Mouse (Mus musculus): ENCODE results near the gene Gpr157.

Gene Gpr157

DNA sequence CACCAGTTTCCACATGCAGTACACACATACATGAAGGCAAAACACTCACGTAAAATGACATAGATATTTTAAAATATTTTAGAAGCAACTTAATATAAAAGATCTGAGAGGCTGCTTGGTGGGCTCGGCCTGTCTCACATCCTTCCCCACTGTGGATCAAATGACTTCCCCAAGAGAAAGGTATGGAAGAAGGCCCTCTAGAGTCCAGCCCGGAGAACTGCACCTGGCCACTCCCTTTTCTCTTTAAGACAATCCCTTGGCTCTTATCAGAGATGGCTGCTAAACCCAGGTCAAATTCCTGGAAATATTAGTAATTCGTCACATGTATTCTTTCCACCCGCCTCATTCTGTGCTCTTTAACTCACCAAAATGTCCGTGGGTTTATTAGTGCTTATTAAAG, 31.0 kb downstream of the Gpr157 start:
- no peak for TF ChIP-seq GATA4 (IDR thresholded peaks at IDR 0.05; ENCODE audit: insufficient replicate concordance, low read length)

DNA sequence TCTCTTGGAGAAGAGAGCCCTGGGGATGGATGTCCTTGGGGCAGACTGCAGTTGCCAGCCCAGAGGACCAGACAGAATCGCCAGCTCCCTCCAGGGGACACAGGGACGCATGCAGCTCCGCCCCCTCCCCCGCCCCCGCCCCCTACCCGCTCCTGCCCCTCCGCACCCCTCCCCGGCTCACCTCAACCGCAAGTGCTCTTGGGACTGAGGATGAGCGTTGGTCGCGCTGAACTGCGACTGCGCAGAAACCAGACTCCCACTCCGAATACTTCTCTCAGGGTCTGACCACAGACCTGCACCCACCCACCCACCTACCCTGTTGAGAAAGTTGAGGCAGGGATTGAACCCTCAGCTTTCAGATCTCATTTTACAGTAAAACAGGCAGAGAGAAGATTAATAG, 31.9 kb downstream of the Gpr157 start, which contains the start of gene Slc2a5:
Slc2a5 (plus strand) TSS at position 229 of the 400 bp plus-strand sequence.
- no peak for TF ChIP-seq GATA4 (IDR thresholded peaks at IDR 0.05; ENCODE audit: insufficient replicate concordance, low read length)

DNA sequence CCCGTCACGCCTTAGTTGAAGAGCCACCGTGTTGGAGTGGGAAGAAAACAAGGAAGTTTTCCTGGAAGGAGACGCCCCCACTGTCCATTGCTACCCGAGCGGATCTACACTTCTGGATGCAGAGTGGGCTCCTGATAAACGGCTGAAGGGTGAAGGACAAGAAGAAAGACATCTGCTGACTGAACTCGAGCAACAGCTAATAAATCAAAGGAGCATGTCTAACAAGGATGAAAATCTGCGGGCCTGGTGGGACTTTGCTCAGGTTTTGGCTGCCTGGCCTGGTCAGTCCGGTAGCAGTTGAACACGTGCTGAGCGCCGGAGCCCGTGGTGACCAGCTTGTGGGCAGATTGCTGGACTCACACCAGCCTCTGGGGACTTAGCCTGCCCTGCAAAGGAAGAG, 32.5 kb downstream of the Gpr157 start:
- no peak for TF ChIP-seq GATA4 (IDR thresholded peaks at IDR 0.05; ENCODE audit: insufficient replicate concordance, low read length)

DNA sequence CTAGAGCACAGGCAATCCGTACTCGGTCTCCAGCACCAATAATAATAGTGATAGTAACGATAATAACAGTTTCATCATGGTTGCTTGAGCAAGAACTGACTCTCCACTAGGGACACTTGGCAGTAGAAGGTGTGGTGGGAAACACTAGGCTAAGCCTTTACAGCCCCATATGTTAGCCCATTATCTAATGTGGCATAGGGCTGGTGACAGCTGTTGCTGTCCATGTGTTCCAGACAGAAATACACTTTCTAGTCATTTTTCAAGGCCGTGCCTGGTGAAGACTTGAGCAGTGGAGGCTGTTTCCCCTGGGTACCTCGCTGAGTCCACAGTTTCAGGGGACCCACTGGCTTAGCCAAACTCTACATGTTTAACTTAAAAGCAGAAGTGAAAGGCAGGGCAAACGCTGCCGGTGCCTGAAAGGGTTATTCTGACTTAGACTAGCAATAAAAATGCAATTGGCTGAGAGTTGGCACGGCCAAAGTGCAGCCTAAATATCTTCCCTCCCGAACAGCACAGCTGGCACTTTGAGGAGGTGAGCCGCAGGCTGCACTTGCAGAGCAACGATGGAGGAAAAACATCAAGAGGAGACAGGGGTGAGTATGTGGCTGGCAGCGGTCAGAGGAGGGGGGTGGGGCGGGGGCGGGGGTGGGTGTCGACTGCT, 33.1 kb downstream of the Gpr157 start:
- TF ChIP-seq GATA4 (IDR thresholded peaks at IDR 0.05; ENCODE audit: insufficient replicate concordance, low read length), result no peak

DNA sequence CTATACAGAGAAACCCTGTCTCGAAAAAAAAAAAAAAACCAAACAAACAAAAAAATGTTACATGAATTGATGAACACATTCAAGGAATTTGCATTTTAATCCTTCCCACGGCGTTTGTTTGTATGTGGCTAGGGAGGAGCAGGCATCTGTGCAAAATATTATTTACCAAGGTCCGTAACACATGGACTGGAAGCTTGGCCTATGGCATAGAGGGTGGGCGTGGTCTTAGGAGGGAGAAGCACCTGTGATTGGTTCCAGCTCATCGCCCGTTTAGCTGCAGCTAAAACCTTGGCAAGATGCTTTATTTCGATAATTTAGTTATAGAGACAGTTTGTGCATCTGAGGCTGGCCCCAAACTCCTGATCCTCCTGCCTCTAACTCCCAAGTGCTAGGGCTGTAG, 34.3 kb downstream of the Gpr157 start:
- TF ChIP-seq GATA4 (IDR thresholded peaks at IDR 0.05; ENCODE audit: insufficient replicate concordance, low read length), result no peak

DNA sequence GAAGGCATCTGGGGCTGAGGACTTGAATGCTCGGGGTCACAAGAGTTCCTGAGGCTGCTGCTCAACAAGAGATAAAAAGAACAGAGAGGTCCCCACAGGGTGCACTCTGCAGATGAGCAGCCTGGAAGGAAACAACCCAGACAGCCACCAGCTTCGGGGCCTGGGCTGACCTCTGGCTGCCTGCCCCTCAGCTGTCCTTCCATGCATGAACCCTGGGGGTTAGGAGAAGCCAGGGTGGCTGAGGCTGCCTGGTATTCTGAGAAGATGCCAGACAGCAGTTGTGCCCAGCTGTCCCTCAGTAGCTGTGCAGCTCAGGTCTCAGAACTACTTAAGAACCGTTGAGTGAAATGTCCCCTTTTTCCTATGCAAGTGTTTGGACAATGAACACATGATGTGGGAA, 35.3 kb downstream of the Gpr157 start:
- no peak for TF ChIP-seq GATA4 (IDR thresholded peaks at IDR 0.05; ENCODE audit: insufficient replicate concordance, low read length)

DNA sequence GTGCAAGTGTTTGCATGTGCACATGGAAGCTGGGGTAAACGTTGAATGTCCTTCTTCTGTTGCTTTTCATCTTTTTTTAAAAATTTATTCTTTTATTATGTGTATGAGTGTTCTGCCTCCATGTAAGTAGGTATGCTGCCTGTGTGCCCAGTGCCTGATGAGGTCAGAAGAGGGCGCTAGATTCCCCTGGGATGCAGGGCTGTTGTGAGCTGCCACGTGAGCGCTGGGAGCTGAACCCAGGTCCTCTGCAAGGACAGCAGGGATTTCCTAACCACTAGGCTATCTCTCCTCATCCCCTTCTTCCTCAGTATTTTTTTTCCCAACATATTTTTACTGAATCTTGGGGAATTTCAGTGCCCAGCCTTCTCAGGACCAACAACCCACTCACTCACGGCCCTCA, 39.2 kb downstream of the Gpr157 start:
- TF ChIP-seq GATA4 (IDR thresholded peaks at IDR 0.05; ENCODE audit: insufficient replicate concordance, low read length), result no peak

DNA sequence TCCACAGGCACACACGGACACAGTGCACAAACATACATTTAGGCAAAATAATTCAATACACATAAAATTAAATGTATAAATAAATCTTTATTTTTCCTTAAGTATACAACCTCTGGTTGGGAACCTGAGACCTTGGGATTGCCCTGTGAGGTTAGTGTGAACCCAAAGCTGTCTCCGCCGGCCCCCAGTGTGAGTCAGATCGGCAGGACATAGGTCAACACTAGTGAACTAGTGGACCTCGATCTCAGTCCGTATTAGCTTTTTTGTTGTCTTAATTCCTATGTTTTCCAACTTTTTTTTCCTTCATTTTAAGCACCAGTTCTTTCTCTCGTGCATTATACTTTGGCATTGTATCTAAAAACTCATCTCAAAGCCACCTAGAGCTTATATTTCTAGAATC, 40.7 kb downstream of the Gpr157 start:
- no peak for TF ChIP-seq GATA4 (IDR thresholded peaks at IDR 0.05; ENCODE audit: insufficient replicate concordance, low read length)

DNA sequence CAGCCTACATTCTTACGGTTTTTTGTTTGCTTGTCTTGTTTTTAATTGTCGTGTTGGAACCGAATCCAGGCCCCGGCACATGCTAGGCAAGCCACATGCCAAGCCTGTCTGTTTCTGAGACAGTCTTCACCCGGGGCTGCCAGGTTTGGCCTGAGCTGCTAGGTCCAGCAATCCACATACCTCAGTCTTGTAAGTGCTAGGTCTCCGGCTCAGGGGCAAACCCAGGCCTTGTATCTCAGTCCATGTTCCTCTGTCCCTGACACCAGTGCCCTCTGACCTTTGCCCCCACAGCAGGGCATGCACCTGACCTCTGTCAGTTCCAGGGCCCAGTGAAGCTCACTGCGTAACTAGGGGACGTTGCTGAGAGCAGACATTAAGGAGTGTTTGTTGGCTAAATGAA, 41.4 kb downstream of the Gpr157 start:
- peak; percentile 33; the same call in 1 of the 2 replicates for TF ChIP-seq GATA4 (IDR thresholded peaks at IDR 0.05; ENCODE audit: insufficient replicate concordance, low read length)

DNA sequence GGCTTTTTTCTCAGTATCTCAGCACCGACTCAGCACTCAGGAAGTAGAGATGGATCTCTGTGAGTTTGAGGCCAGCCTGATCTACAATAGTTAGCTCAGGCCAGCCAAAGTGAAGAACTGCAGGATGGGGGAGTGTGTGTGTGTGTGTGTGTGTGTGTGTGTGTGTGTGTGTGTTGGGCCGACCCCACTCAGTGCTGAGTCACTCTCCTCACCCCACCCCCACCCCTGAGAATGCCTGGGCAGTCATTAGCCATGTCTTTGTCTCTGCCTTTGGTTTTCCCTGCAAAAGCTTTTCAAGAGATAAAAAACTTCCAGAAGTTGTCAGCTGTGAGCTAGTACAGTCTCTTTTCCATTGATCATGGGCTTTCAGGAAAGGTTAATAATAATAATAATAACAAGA, 43.5 kb downstream of the Gpr157 start:
- TF ChIP-seq GATA4 (IDR thresholded peaks at IDR 0.05; ENCODE audit: insufficient replicate concordance, low read length), result no peak

DNA sequence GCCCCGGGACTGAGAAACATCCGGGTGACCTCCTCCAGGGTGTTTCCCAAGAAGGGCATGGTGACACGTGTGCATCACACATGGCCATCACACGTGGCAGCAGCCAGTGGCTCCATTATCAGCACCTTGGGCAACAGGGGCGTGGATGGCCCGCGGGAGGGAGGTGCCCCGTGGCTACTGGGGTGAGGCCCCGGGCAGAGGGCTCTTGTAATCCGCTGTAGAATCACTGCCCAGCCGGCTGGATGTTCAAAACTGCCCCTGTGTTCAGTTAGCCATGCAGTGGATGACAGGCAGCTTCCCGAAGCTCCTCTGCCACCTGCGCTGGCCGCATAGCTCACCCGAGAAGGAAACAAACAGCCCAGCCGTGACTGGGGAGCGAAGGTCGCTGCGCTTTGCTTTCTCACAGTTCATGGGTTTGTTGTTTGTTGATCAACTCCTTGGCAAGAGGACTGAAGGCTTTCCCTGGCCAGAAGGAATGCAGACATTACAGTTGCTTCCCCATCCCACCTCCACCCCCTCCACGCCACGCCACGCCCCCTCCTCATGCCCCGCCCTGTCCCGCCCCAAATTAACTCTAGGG, 45.6 kb downstream of the Gpr157 start:
- peak; percentile 85; the same call in 1 of the 2 replicates for TF ChIP-seq GATA4 (IDR thresholded peaks at IDR 0.05; ENCODE audit: insufficient replicate concordance, low read length)

DNA sequence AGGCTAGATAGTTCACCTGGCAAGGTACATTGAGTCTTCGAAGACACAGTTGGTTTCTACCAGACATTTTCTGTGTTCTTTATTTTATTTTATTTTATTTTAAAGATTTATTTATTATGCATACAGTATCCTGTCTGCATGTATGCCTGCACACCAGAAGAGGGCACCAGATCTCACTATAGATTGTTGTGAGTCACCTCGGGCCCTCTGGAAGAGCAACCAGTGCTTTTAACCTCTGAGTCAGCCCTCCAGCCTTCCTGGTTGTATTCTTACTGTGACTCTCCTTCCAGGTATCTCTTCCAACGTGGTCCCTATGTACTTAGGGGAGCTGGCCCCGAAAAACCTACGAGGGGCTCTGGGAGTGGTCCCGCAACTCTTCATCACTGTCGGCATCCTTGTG, 48.1 kb downstream of the Gpr157 start:
- TF ChIP-seq GATA4 (IDR thresholded peaks at IDR 0.05; ENCODE audit: insufficient replicate concordance, low read length), result no peak

DNA sequence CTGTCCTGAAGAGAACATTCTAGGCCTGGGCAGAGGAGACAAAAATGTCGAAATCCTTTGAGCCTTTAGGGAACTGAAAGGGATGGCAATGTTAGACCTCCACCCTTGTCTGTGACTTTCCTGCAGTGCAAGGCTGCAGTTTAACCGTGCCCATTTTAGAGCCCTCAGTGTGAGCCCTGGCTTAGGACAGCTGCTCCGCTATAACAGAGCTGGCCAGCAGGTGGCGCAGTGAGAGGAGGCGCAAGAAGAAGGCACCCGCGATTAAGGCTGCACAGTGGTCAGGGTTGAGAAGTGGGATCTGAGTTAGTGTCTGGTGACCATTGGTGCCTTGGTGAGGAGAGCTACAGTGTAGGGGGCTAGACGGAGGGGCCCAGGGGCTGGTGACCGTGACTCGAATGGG, 49.5 kb downstream of the Gpr157 start:
- no peak for TF ChIP-seq GATA4 (IDR thresholded peaks at IDR 0.05; ENCODE audit: insufficient replicate concordance, low read length)

DNA sequence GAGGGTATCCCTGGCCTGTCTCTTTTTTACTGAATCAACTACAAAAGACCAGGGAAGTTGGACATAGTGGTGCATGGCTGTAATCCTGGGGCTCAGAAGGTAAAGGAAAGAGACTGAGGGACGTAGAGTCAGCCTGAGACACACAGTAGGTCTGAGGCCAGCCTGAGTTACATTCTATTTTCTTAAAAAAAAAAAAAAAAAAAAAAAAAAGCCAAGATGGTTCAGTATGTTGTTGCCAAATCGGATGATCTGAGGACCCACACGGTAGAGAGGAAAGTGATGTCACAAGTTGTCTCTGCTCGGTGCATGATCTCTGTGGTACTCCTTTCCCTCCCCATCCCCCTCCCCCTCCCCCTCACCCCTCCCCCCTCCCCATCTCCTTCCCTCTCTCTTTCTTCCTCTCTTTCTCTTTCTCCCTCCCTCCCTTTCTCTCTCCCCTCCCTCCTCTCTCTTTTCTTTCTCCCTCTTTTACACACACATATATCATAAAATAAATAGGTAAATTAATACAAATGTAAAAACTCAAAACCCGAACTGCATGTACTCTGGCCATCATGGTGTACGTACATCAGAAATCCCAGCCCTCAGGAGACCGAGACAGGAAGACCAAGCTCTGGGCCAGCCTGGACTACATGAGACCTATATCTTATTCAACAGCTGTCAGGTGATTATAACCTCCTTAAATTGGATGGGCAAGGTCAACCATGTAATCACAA, 50.4 kb downstream of the Gpr157 start:
- no peak for TF ChIP-seq GATA4 (IDR thresholded peaks at IDR 0.05; ENCODE audit: insufficient replicate concordance, low read length)

DNA sequence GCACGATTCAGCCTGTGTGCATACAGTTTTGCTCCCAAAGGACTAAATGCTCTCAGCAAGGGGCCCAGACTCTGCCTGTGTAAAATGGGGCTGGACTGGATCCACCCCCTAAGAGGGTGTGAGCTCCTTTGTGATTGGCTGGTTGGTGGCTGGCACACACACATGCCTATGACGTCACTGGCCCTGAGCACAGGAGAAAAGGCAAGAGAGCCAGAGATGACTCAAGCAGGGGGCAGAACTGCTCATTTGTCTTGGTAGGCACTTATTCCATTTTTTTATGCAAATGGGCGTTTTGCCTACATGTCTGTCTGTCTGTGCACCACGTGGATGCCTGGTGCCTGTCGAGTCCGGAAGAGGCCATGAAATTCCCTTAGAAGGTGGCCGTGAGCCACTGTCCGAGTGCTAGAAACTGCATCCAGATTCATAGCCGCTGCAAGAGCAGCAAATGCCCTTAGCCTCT, 50.9 kb downstream of the Gpr157 start:
- no peak for TF ChIP-seq GATA4 (IDR thresholded peaks at IDR 0.05; ENCODE audit: insufficient replicate concordance, low read length)

DNA sequence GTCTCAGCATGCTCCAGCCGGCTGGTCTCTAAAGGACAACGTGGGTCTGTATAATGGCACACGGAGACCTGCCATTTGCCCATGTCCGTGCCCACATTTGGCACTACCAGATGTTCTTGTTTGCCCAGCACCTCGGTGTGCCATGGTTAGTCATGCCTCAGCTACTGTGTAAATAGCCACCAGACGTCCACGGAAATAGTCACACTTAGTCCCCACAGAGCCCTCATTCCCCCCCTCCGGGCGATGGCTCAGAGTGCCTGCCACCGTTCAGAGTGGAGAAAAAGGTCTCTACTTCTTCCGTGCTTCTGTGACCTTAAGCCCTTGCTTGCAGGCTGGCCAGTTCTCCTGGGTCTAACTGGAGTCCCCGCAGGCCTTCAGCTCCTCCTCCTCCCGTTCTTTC, 51.9 kb downstream of the Gpr157 start:
- TF ChIP-seq GATA4 (IDR thresholded peaks at IDR 0.05; ENCODE audit: insufficient replicate concordance, low read length), result no peak

Data from liver, adult (tissue).